Mouse (Mus musculus) olfactory bulb, adult 2 months (tissue): ENCODE measurements around the gene Itga11.

ENCODE experiments used
- CTCF ChIP-seq: fragments of 200-500 bp; IDR thresholded peaks from 2 replicates; pipeline ENCODE4 v1.5.1; 2012; ENCODE audit warnings: low read depth, mild to moderate bottlenecking, low read length, moderate library complexity; ENCODE audit not compliant: insufficient read depth
- POLR2A ChIP-seq: fragments of 200-500 bp; IDR thresholded peaks from 2 replicates; pipeline ENCODE4 v1.6.1; 2012; ENCODE audit warnings: mild to moderate bottlenecking, low read depth, low read length, moderate library complexity; ENCODE audit not compliant: insufficient read depth

- TF ChIP-seq CTCF = no peak
- TF ChIP-seq POLR2A = no peak
Measured at GRCm38 (mm10) chr9:62694054-62694453, 16.4 kb downstream of the Itga11 start.
